Mouse (Mus musculus): ENCODE measurements around the gene Gm17359. TPM values are rescaled to one million over a fixed set of nuclear protein-coding genes. Genes with fewer than 3 reads are reported as not detected.
"Not testable (repeated sequence)": the region's sequence is repeated elsewhere in the genome, so short reads cannot be mapped to it uniquely, and the experiment has no call there.

Gm17359 gene
- polyA plus RNA-seq, 1 experiment from 2014 or later, result not detected

- H3K9ac ChIP-seq, result no peak overlapping the region
- H3K9me3 ChIP-seq, result no peaks in the 10 kb centered on the region
- no peaks in the 10 kb centered on the region for H3K4me1 ChIP-seq
- H3K4me2 ChIP-seq, result no peak overlapping the region
- ATAC-seq (ENCODE audit: insufficient number of reproducible peaks, insufficient read depth, low FRiP score, low TSS enrichment, low read depth), result no peak
- H3K4me3 ChIP-seq, result no peak overlapping the region
- no peaks in the 10 kb centered on the region for H3K36me3 ChIP-seq
- no peak overlapping the region for H3K27ac ChIP-seq
- H3K27me3 ChIP-seq, result no peaks in the 10 kb centered on the region
- 75% methylated on average over 1 of the region's 1 CpGs for WGBS
These were observed 89.0 kb downstream of the Gm17359 start for GRCm38 (mm10) chr3:79425441-79425840.

GRCm38 (mm10) chr3:79433593-79433992 lies 97.1 kb downstream of the Gm17359 start:
- H3K4me3 ChIP-seq, result no peak overlapping the region
- H3K4me1 ChIP-seq, result no peaks in the 10 kb centered on the region
- no peaks in the 10 kb centered on the region for H3K9me3 ChIP-seq
- no peak overlapping the region for H3K27ac ChIP-seq
- ATAC-seq (ENCODE audit: insufficient number of reproducible peaks, insufficient read depth, low FRiP score, low TSS enrichment, low read depth), result no peak
- H3K36me3 ChIP-seq, result no peaks in the 10 kb centered on the region
- H3K9ac ChIP-seq, result no peak overlapping the region
- H3K27me3 ChIP-seq, result no peaks in the 10 kb centered on the region
- no peak overlapping the region for H3K4me2 ChIP-seq

- ATAC-seq (ENCODE audit: insufficient number of reproducible peaks, insufficient read depth, low FRiP score, low TSS enrichment, low read depth), result no peak
- Histone ChIP-seq H3K9ac (no peak overlapping the region), H3K4me2 (no peak overlapping the region), H3K4me1 (no peaks in the 10 kb centered on the region), H3K27ac (no peak overlapping the region), H3K9me3 (no peaks in the 10 kb centered on the region), H3K27me3 (no peaks in the 10 kb centered on the region), H3K4me3 (no peak overlapping the region), H3K36me3 (no peaks in the 10 kb centered on the region)
- 77% methylated on average over 9 of the region's 9 CpGs for WGBS
These were observed 98.0 kb downstream of the Gm17359 start for GRCm38 (mm10) chr3:79434436-79434835.

- no peaks in the 10 kb centered on the region for H3K9me3 ChIP-seq
- no peaks in the 10 kb centered on the region for H3K27me3 ChIP-seq
- H3K4me3 ChIP-seq, result no peak overlapping the region
- ATAC-seq (ENCODE audit: insufficient number of reproducible peaks, insufficient read depth, low FRiP score, low TSS enrichment, low read depth), result no peak
- no peak overlapping the region for H3K27ac ChIP-seq
- no peaks in the 10 kb centered on the region for H3K4me1 ChIP-seq
- no peak overlapping the region for H3K9ac ChIP-seq
- no peak overlapping the region for H3K4me2 ChIP-seq
- WGBS, result 43% methylated on average over 5 of the region's 5 CpGs
- H3K36me3 ChIP-seq, result no peaks in the 10 kb centered on the region
These were observed 98.5 kb downstream of the Gm17359 start for GRCm38 (mm10) chr3:79434985-79435384.

GRCm38 (mm10) chr3:79436186-79436585 lies 99.7 kb downstream of the Gm17359 start:
- Histone ChIP-seq H3K27ac (no peak overlapping the region), H3K36me3 (no peaks in the 10 kb centered on the region), H3K27me3 (no peaks in the 10 kb centered on the region), H3K4me3 (no peak overlapping the region), H3K9me3 (no peaks in the 10 kb centered on the region), H3K4me1 (no peaks in the 10 kb centered on the region), H3K4me2 (no peak overlapping the region), H3K9ac (no peak overlapping the region)
- no peak for ATAC-seq (ENCODE audit: insufficient number of reproducible peaks, insufficient read depth, low FRiP score, low TSS enrichment, low read depth)
- WGBS, result 77% methylated on average over 7 of the region's 7 CpGs

- no peak overlapping the region for H3K4me3 ChIP-seq
- ATAC-seq (ENCODE audit: insufficient number of reproducible peaks, insufficient read depth, low FRiP score, low TSS enrichment, low read depth), result no peak
- no peaks in the 10 kb centered on the region for H3K27me3 ChIP-seq
- no peak overlapping the region for H3K9ac ChIP-seq
- H3K4me2 ChIP-seq, result no peak overlapping the region
- no peaks in the 10 kb centered on the region for H3K36me3 ChIP-seq
- no peaks in the 10 kb centered on the region for H3K9me3 ChIP-seq
- H3K27ac ChIP-seq, result no peak overlapping the region
- 96% methylated on average over 3 of the region's 3 CpGs for WGBS
- H3K4me1 ChIP-seq, result no peaks in the 10 kb centered on the region
These were observed 101.8 kb downstream of the Gm17359 start for GRCm38 (mm10) chr3:79438276-79438675.

- H3K9ac ChIP-seq, result no peak overlapping the region
- WGBS, result 82% methylated on average over 12 of the region's 12 CpGs
- H3K9me3 ChIP-seq, result no peaks in the 10 kb centered on the region
- H3K36me3 ChIP-seq, result no peaks in the 10 kb centered on the region
- no peak for ATAC-seq (ENCODE audit: insufficient number of reproducible peaks, insufficient read depth, low FRiP score, low TSS enrichment, low read depth)
- H3K27me3 ChIP-seq, result no peaks in the 10 kb centered on the region
- H3K4me1 ChIP-seq, result no peaks in the 10 kb centered on the region
- no peak overlapping the region for H3K27ac ChIP-seq
- H3K4me2 ChIP-seq, result no peak overlapping the region
- H3K4me3 ChIP-seq, result no peak overlapping the region
These were observed 104.6 kb downstream of the Gm17359 start for GRCm38 (mm10) chr3:79440976-79441491.

GRCm38 (mm10) chr3:79443850-79444249 lies 107.4 kb downstream of the Gm17359 start:
- no peak overlapping the region for H3K27ac ChIP-seq
- H3K27me3 ChIP-seq, result no peaks in the 10 kb centered on the region
- ATAC-seq (ENCODE audit: insufficient number of reproducible peaks, insufficient read depth, low FRiP score, low TSS enrichment, low read depth), result no peak
- no peaks in the 10 kb centered on the region for H3K9me3 ChIP-seq
- H3K4me1 ChIP-seq, result peaks cover 6% of the 10 kb centered on the region
- WGBS, result 64% methylated on average over 4 of the region's 4 CpGs
- no peaks in the 10 kb centered on the region for H3K36me3 ChIP-seq
- no peak overlapping the region for H3K4me2 ChIP-seq
- no peak overlapping the region for H3K4me3 ChIP-seq
- no peak overlapping the region for H3K9ac ChIP-seq

- peaks cover 12% of the 10 kb centered on the region for H3K4me1 ChIP-seq
- no peaks in the 10 kb centered on the region for H3K27me3 ChIP-seq
- H3K4me3 ChIP-seq, result no peak overlapping the region
- H3K4me2 ChIP-seq, result no peak overlapping the region
- H3K36me3 ChIP-seq, result no peaks in the 10 kb centered on the region
- 80% methylated on average over 8 of the region's 8 CpGs for WGBS
- H3K9me3 ChIP-seq, result no peaks in the 10 kb centered on the region
- H3K9ac ChIP-seq, result no peak overlapping the region
- ATAC-seq (ENCODE audit: insufficient number of reproducible peaks, insufficient read depth, low FRiP score, low TSS enrichment, low read depth), result no peak
- no peak overlapping the region for H3K27ac ChIP-seq
These were observed 108.6 kb downstream of the Gm17359 start for GRCm38 (mm10) chr3:79445041-79445440.

GRCm38 (mm10) chr3:79446124-79446523 lies 109.7 kb downstream of the Gm17359 start:
- no peak overlapping the region for H3K4me2 ChIP-seq
- no peaks in the 10 kb centered on the region for H3K36me3 ChIP-seq
- no peaks in the 10 kb centered on the region for H3K27me3 ChIP-seq
- no peak overlapping the region for H3K4me3 ChIP-seq
- H3K27ac ChIP-seq, result no peak overlapping the region
- WGBS, result 93% methylated on average over 4 of the region's 4 CpGs
- ATAC-seq (ENCODE audit: insufficient number of reproducible peaks, insufficient read depth, low FRiP score, low TSS enrichment, low read depth), result no peak
- no peak overlapping the region for H3K9ac ChIP-seq
- peaks cover 12% of the 10 kb centered on the region for H3K4me1 ChIP-seq
- no peaks in the 10 kb centered on the region for H3K9me3 ChIP-seq

GRCm38 (mm10) chr3:79446648-79447047 lies 110.2 kb downstream of the Gm17359 start:
- H3K27ac ChIP-seq; H3K4me2 ChIP-seq; H3K4me3 ChIP-seq; H3K36me3 ChIP-seq; H3K9me3 ChIP-seq; H3K27me3 ChIP-seq; H3K9ac ChIP-seq; ATAC-seq (ENCODE audit: insufficient number of reproducible peaks, insufficient read depth, low FRiP score, low TSS enrichment, low read depth): not testable (repeated sequence)
- WGBS, result 80% methylated on average over 3 of the region's 3 CpGs
- H3K4me1 ChIP-seq, result peaks cover 12% of the 10 kb centered on the region

- H3K36me3 ChIP-seq, result no peaks in the 10 kb centered on the region
- H3K4me3 ChIP-seq, result no peak overlapping the region
- no peaks in the 10 kb centered on the region for H3K27me3 ChIP-seq
- H3K4me2 ChIP-seq, result no peak overlapping the region
- H3K4me1 ChIP-seq, result peaks cover 12% of the 10 kb centered on the region
- H3K9me3 ChIP-seq, result no peaks in the 10 kb centered on the region
- no peak overlapping the region for H3K27ac ChIP-seq
- H3K9ac ChIP-seq, result no peak overlapping the region
- 60% methylated on average over 5 of the region's 5 CpGs for WGBS
- ATAC-seq (ENCODE audit: insufficient number of reproducible peaks, insufficient read depth, low FRiP score, low TSS enrichment, low read depth), result no peak
These were observed 112.0 kb downstream of the Gm17359 start for GRCm38 (mm10) chr3:79448421-79448820.

GRCm38 (mm10) chr3:79449361-79449760 lies 112.9 kb downstream of the Gm17359 start:
- no peak overlapping the region for H3K4me3 ChIP-seq
- H3K4me2 ChIP-seq, result no peak overlapping the region
- no peak overlapping the region for H3K9ac ChIP-seq
- H3K27ac ChIP-seq, result no peak overlapping the region
- peaks cover 12% of the 10 kb centered on the region for H3K4me1 ChIP-seq
- H3K9me3 ChIP-seq, result no peaks in the 10 kb centered on the region
- 54% methylated on average over 7 of the region's 7 CpGs for WGBS
- H3K36me3 ChIP-seq, result no peaks in the 10 kb centered on the region
- ATAC-seq (ENCODE audit: insufficient number of reproducible peaks, insufficient read depth, low FRiP score, low TSS enrichment, low read depth), result no peak
- no peaks in the 10 kb centered on the region for H3K27me3 ChIP-seq
